Mouse (Mus musculus): ENCODE measurements at regions not wholly inside any gene's neighbourhood (a gene's known extent, or its start where the extent isn't known, plus 50 kb on each side); places are given as distances from the start of the nearest gene placed in this dataset.

DNA sequence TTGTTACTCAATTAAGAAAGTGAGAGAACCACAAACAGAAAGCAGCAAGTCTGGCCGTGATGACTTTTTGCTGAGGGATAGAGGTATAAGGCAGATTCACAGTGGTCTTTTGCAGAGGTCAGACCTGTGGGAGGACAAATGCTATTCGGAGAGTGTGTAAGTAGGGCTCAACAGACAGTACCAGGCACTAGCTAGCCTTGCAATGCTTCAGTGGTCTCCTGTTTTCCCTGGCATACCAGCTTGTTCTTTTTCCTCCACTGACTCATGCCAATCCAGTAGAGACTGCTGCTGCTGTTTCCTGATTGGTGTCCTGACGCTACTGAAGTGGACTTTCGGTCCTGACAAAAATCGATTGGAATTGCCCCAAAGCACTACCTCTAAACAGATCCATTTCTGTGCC, 166.4 kb downstream of the Tlr4 start:
- Histone ChIP-seq H3K27ac (replicated peaks) (no peak overlapping the region), H3K9me3 (no peaks in the 10 kb centered on the region), H3K9ac (no peak overlapping the region), H3K27me3 (no peaks in the 10 kb centered on the region), H3K36me3 (no peaks in the 10 kb centered on the region), H3K4me2 (no peak overlapping the region), H3K4me1 (replicated peaks) (no peaks in the 10 kb centered on the region), H3K4me3 (no peak overlapping the region)
- 91% methylated on average over 5 of the region's 5 CpGs for WGBS
- no peak for ATAC-seq (ENCODE audit: low read depth)

GRCm38 (mm10) chr4:67006220-67006768, 178.9 kb downstream of the Tlr4 start:
- H3K4me1 ChIP-seq (replicated peaks), result no peaks in the 10 kb centered on the region
- H3K9ac ChIP-seq, result no peak overlapping the region
- H3K36me3 ChIP-seq, result no peaks in the 10 kb centered on the region
- no peak overlapping the region for H3K4me3 ChIP-seq
- H3K27me3 ChIP-seq, result no peaks in the 10 kb centered on the region
- ATAC-seq (ENCODE audit: low read depth), result no peak
- no peak overlapping the region for H3K4me2 ChIP-seq
- no peaks in the 10 kb centered on the region for H3K9me3 ChIP-seq
- H3K27ac ChIP-seq (replicated peaks), result no peak overlapping the region

GRCm38 (mm10) chr4:67011682-67012081, 184.3 kb downstream of the Tlr4 start:
- ATAC-seq (ENCODE audit: low read depth), result peak; percentile 43; the same call in 1 of the 2 replicates
- no peaks in the 10 kb centered on the region for H3K27me3 ChIP-seq
- H3K27ac ChIP-seq (replicated peaks), result no peak overlapping the region
- H3K4me2 ChIP-seq, result no peak overlapping the region
- H3K4me1 ChIP-seq (replicated peaks), result no peaks in the 10 kb centered on the region
- no peak overlapping the region for H3K4me3 ChIP-seq
- no peak overlapping the region for H3K9ac ChIP-seq
- no peaks in the 10 kb centered on the region for H3K9me3 ChIP-seq
- no peaks in the 10 kb centered on the region for H3K36me3 ChIP-seq
- WGBS, result 47% methylated on average over 3 of the region's 3 CpGs

GRCm38 (mm10) chr4:67044038-67044437, 216.7 kb downstream of the Tlr4 start:
- Histone ChIP-seq H3K27me3 (no peaks in the 10 kb centered on the region), H3K4me1 (replicated peaks) (no peaks in the 10 kb centered on the region), H3K9ac (no peak overlapping the region), H3K27ac (replicated peaks) (no peak overlapping the region), H3K4me2 (no peak overlapping the region), H3K9me3 (no peaks in the 10 kb centered on the region), H3K4me3 (no peak overlapping the region), H3K36me3 (no peaks in the 10 kb centered on the region)
- no peak; the same call in 1 of the 2 replicates for ATAC-seq (ENCODE audit: low read depth)
- 61% methylated on average over 3 of the region's 3 CpGs for WGBS

Measured in neural tube, embryonic 13.5 days (tissue).